Mouse (Mus musculus): ENCODE data around the gene Ubl3.

- no peak for TF ChIP-seq CTCF (IDR thresholded peaks at IDR 0.05; ENCODE audit: low read depth, low read length)
- no peak for TF ChIP-seq POLR2A (IDR thresholded peaks at IDR 0.05; ENCODE audit: borderline replicate concordance, low read depth, low read length)
Observed at GRCm38 (mm10) chr5:148466116-148466515, 86.5 kb downstream of the Ubl3 start.
